Mouse (Mus musculus) midbrain, embryonic 12.5 days (tissue): Measurements from ENCODE around the gene Gfral. TPM values are rescaled to one million over a fixed set of nuclear protein-coding genes. Genes with fewer than 3 reads are reported as not detected.
A peak's percentile ranks its signal among the peaks of the same experiment; 100 is the strongest.
"Not testable (repeated sequence)": the region's sequence is repeated elsewhere in the genome, so short reads cannot be mapped to it uniquely, and the experiment has no call there.

Experiments
- ATAC-seq: fragments of 200-750 bp; cut with Nextera tagmentation; 2 replicates; pipeline ENCODE4 v1.8.0; 2017; ENCODE audit warnings: low read depth, moderate TSS enrichment, moderate library complexity; ENCODE audit not compliant: low FRiP score
- H3K27ac ChIP-seq: fragments of 300-500 bp; sonication (generic); replicated peaks from 2 replicates; pipeline ENCODE4 v1.5.1; 2016; ENCODE audit warnings: mild to moderate bottlenecking
- H3K27me3 ChIP-seq: fragments of 300-500 bp; sonication (generic); 2 replicates; pipeline ENCODE4 v1.6.1; 2016; ENCODE audit warnings: mild to moderate bottlenecking
- H3K36me3 ChIP-seq: fragments of 300-500 bp; sonication (generic); 2 replicates; pipeline ENCODE4 v1.6.1; 2016
- H3K4me1 ChIP-seq: fragments of 300-500 bp; sonication (generic); 2 replicates; pipeline ENCODE4 v1.6.1; 2016
- H3K4me2 ChIP-seq: fragments of 300-500 bp; sonication (generic); replicated peaks from 2 replicates; pipeline ENCODE4 v1.6.1; 2016; ENCODE audit warnings: mild to moderate bottlenecking, moderate library complexity
- H3K4me3 ChIP-seq: fragments of 300-500 bp; sonication (generic); 2 replicates; pipeline ENCODE4 v1.5.1; 2016; ENCODE audit warnings: mild to moderate bottlenecking
- H3K9ac ChIP-seq: fragments of 300-500 bp; sonication (generic); replicated peaks from 2 replicates; pipeline ENCODE4 v1.6.1; 2016; ENCODE audit warnings: mild to moderate bottlenecking, moderate library complexity
- H3K9me3 ChIP-seq: fragments of 300-500 bp; sonication (generic); 2 replicates; pipeline ENCODE4 v1.6.1; 2016; ENCODE audit warnings: mild to moderate bottlenecking
- WGBS: fragments of 180-500 bp; shearing (Covaris S2); methylation state at CpG from one replicate; pipeline ENCODE4 v1.1.7; 2016; 5-methylcytosine and 5-hydroxymethylcytosine counted together
- polyA plus RNA-seq: library from polyadenylated mRNA; unstranded; fragments of >200 nt; fragmentation: Nextera tagmentation; extraction: Ambion mirVana; gene quantifications from 2 replicates; pipeline ENCODE4 v1.2.1, GENCODE M21; 2016

The Gfral gene
- polyA plus RNA-seq, 1 experiment from 2014 or later, result not detected

- no peaks in the 10 kb centered on the region for H3K36me3 ChIP-seq
- no peak overlapping the region for H3K27ac ChIP-seq
- 84% methylated on average over 4 of the region's 4 CpGs for WGBS
- no peak for ATAC-seq
- H3K9me3 ChIP-seq, result no peaks in the 10 kb centered on the region
- H3K4me2 ChIP-seq, result no peak overlapping the region
- no peaks in the 10 kb centered on the region for H3K4me1 ChIP-seq
- no peak overlapping the region for H3K4me3 ChIP-seq
- no peak overlapping the region for H3K9ac ChIP-seq
- H3K27me3 ChIP-seq, result no peaks in the 10 kb centered on the region
Measured at GRCm38 (mm10) chr9:76214678-76215077, 1.2 kb upstream of the Gfral start.

- ATAC-seq, result no peak
- no peak overlapping the region for H3K4me2 ChIP-seq
- H3K9me3 ChIP-seq, result no peaks in the 10 kb centered on the region
- H3K36me3 ChIP-seq, result no peaks in the 10 kb centered on the region
- no peak overlapping the region for H3K27ac ChIP-seq
- H3K9ac ChIP-seq, result no peak overlapping the region
- 84% methylated on average over 4 of the region's 4 CpGs for WGBS
- H3K4me1 ChIP-seq, result no peaks in the 10 kb centered on the region
- no peak overlapping the region for H3K4me3 ChIP-seq
- H3K27me3 ChIP-seq, result no peaks in the 10 kb centered on the region
Measured at GRCm38 (mm10) chr9:76196917-76197316, 16.5 kb downstream of the Gfral start.

- no peaks in the 10 kb centered on the region for H3K4me1 ChIP-seq
- H3K27me3 ChIP-seq, result no peaks in the 10 kb centered on the region
- H3K4me2 ChIP-seq, result no peak overlapping the region
- H3K9me3 ChIP-seq, result no peaks in the 10 kb centered on the region
- no peak overlapping the region for H3K9ac ChIP-seq
- no peak overlapping the region for H3K4me3 ChIP-seq
- no peaks in the 10 kb centered on the region for H3K36me3 ChIP-seq
- H3K27ac ChIP-seq, result no peak overlapping the region
- no peak for ATAC-seq
Measured at GRCm38 (mm10) chr9:76179221-76179620, 34.2 kb downstream of the Gfral start.

- Histone ChIP-seq H3K4me3 (no peak overlapping the region), H3K4me2 (no peak overlapping the region), H3K4me1 (no peaks in the 10 kb centered on the region), H3K9me3 (no peaks in the 10 kb centered on the region), H3K9ac (no peak overlapping the region), H3K36me3 (no peaks in the 10 kb centered on the region), H3K27me3 (no peaks in the 10 kb centered on the region), H3K27ac (no peak overlapping the region)
- no peak for ATAC-seq
- WGBS, result 85% methylated on average over 5 of the region's 5 CpGs
Measured at GRCm38 (mm10) chr9:76172686-76173295, 40.7 kb downstream of the Gfral start.

GRCm38 (mm10) chr9:76168355-76168754, 45.1 kb downstream of the Gfral start:
- Histone ChIP-seq H3K4me1 (no peaks in the 10 kb centered on the region), H3K9me3 (no peaks in the 10 kb centered on the region), H3K27ac (no peak overlapping the region), H3K4me2 (no peak overlapping the region), H3K36me3 (no peaks in the 10 kb centered on the region), H3K4me3 (no peak overlapping the region), H3K9ac (no peak overlapping the region), H3K27me3 (no peaks in the 10 kb centered on the region)
- WGBS, result 49% methylated on average over 3 of the region's 3 CpGs
- no peak for ATAC-seq

- Histone ChIP-seq H3K36me3 (no peaks in the 10 kb centered on the region), H3K9me3 (no peaks in the 10 kb centered on the region), H3K4me1 (no peaks in the 10 kb centered on the region), H3K27ac (no peak overlapping the region), H3K9ac (no peak overlapping the region), H3K4me3 (no peak overlapping the region), H3K27me3 (no peaks in the 10 kb centered on the region), H3K4me2 (no peak overlapping the region)
- 59% methylated on average over 8 of the region's 8 CpGs for WGBS
- ATAC-seq, result no peak
Measured at GRCm38 (mm10) chr9:76162446-76162845, 51.0 kb downstream of the Gfral start.

GRCm38 (mm10) chr9:76145593-76145992, 67.9 kb downstream of the Gfral start:
- ATAC-seq, result no peak
- WGBS, result 50% methylated on average over 3 of the region's 3 CpGs
- H3K4me2 ChIP-seq, result no peak overlapping the region
- no peak overlapping the region for H3K27ac ChIP-seq
- H3K4me3 ChIP-seq, result no peak overlapping the region
- H3K4me1 ChIP-seq, result 0 out of 2 replicates have a peak, but pooled peaks cover 3% of the 10 kb centered on the region
- no peak overlapping the region for H3K9ac ChIP-seq
- H3K27me3 ChIP-seq, result no peaks in the 10 kb centered on the region
- H3K9me3 ChIP-seq, result no peaks in the 10 kb centered on the region
- no peaks in the 10 kb centered on the region for H3K36me3 ChIP-seq

GRCm38 (mm10) chr9:76138378-76139109, 74.9 kb downstream of the Gfral start:
- 74% methylated on average over 3 of the region's 3 CpGs for WGBS
- H3K9me3 ChIP-seq, result no peaks in the 10 kb centered on the region
- no peak overlapping the region for H3K9ac ChIP-seq
- peak; percentile 58; the same call in 1 of the 2 replicates for ATAC-seq
- H3K27ac ChIP-seq, result no peak overlapping the region
- no peak overlapping the region for H3K4me3 ChIP-seq
- H3K27me3 ChIP-seq, result 0 out of 2 replicates have a peak, but pooled peaks cover 4% of the 10 kb centered on the region
- no peaks in the 10 kb centered on the region for H3K36me3 ChIP-seq
- H3K4me2 ChIP-seq, result no peak overlapping the region
- H3K4me1 ChIP-seq, result peaks cover 4% of the 10 kb centered on the region; the same call in 1 of the 2 replicates

GRCm38 (mm10) chr9:76134042-76134441, 79.4 kb downstream of the Gfral start:
- ATAC-seq, result no peak
- Histone ChIP-seq H3K4me2 (no peak overlapping the region), H3K9ac (no peak overlapping the region), H3K36me3 (no peaks in the 10 kb centered on the region), H3K4me1 (peaks cover 4% of the 10 kb centered on the region; the same call in 1 of the 2 replicates), H3K27ac (no peak overlapping the region), H3K27me3 (0 out of 2 replicates have a peak, but pooled peaks cover 4% of the 10 kb centered on the region), H3K9me3 (no peaks in the 10 kb centered on the region), H3K4me3 (no peak overlapping the region)
- 86% methylated on average over 6 of the region's 6 CpGs for WGBS

- 74% methylated on average over 1 of the region's 1 CpGs for WGBS
- Histone ChIP-seq H3K36me3 (no peaks in the 10 kb centered on the region), H3K4me2 (no peak overlapping the region), H3K9me3 (no peaks in the 10 kb centered on the region), H3K9ac (no peak overlapping the region), H3K27me3 (no peaks in the 10 kb centered on the region), H3K4me3 (no peak overlapping the region), H3K27ac (no peak overlapping the region), H3K4me1 (no peaks in the 10 kb centered on the region)
- ATAC-seq, result no peak
Measured at GRCm38 (mm10) chr9:76129353-76129752, 84.1 kb downstream of the Gfral start.

GRCm38 (mm10) chr9:76124249-76124648, 89.2 kb downstream of the Gfral start:
- WGBS, result 86% methylated on average over 4 of the region's 4 CpGs
- H3K4me3 ChIP-seq, result no peak overlapping the region
- H3K9ac ChIP-seq, result no peak overlapping the region
- H3K27me3 ChIP-seq, result no peaks in the 10 kb centered on the region
- no peaks in the 10 kb centered on the region for H3K4me1 ChIP-seq
- no peak for ATAC-seq
- no peaks in the 10 kb centered on the region for H3K9me3 ChIP-seq
- no peaks in the 10 kb centered on the region for H3K36me3 ChIP-seq
- H3K27ac ChIP-seq, result no peak overlapping the region
- H3K4me2 ChIP-seq, result no peak overlapping the region

- not testable (repeated sequence) for H3K9ac ChIP-seq, H3K4me1 ChIP-seq, H3K36me3 ChIP-seq, H3K4me2 ChIP-seq, ATAC-seq, H3K4me3 ChIP-seq, H3K27ac ChIP-seq, H3K9me3 ChIP-seq, H3K27me3 ChIP-seq
- 4% methylated on average over 2 of the region's 2 CpGs for WGBS
Measured at GRCm38 (mm10) chr9:76122888-76123287, 90.6 kb downstream of the Gfral start.
